Mouse (Mus musculus): ENCODE measurements around the gene Vps37c. TPM values are rescaled to one million over a fixed set of nuclear protein-coding genes. Genes with fewer than 3 reads are reported as not detected.

Gene Vps37c
- polyA plus RNA-seq, 1 experiment = 14.8 TPM

DNA sequence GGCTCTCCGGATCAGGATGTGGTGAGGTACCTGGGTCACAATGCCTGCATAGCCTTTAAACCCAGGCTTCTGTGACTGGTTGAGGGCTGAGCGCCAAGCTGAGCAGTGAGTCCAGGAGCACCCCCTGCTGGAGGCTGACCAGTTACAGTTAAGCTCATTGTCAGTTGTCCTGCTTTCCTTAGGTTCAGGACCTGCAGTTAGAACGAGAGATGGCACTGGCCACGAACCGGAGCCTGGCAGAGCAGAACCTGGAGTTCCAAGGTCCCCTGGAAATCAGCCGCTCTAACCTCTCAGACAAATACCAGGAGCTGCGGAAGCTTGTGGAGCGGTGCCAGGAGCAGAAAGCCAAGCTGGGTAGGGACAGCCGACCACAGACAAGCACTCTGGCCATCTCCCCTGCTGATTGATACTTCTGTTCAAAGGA lies 21.6 kb downstream of the Vps37c start:
- TF ChIP-seq POLR2A (IDR thresholded peaks at IDR 0.05; ENCODE audit: low read depth, low read length) (no peak), CTCF (IDR thresholded peaks at IDR 0.05; ENCODE audit: borderline replicate concordance, insufficient read depth, low read length) (peak; percentile 79)
- H3K4me1 ChIP-seq (ENCODE audit: control insufficient read depth, insufficient read depth, low read length) = no peaks in the 10 kb centered on the region
- H3K4me3 ChIP-seq (ENCODE audit: insufficient read depth, low read length) = no peak overlapping the region
- no peak overlapping the region for H3K27ac ChIP-seq (ENCODE audit: insufficient read depth, low read length)

DNA sequence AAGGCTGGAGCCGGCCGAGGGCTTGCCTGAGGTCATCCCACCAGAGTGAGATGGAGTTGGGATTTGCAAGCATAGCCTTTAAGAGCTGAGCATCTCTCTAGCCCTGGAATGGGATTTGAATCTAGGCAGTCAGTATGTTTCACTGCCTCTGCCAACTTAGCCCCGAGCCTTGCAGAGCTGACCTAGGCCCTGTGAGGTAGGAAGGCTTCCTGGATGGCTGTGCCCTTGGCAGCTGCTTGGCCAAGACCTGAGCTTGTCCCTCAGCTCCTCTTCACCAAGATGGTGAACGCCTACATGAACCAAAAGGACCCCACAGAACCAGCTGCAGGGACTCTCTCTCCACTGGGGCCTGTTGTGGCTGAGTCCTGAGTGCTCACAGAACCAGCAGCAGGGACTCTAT lies 22.2 kb downstream of the Vps37c start:
- Histone ChIP-seq H3K4me3 (ENCODE audit: insufficient read depth, low read length) (no peak overlapping the region), H3K27ac (ENCODE audit: insufficient read depth, low read length) (no peak overlapping the region), H3K4me1 (ENCODE audit: control insufficient read depth, insufficient read depth, low read length) (no peaks in the 10 kb centered on the region)
- TF ChIP-seq CTCF (IDR thresholded peaks at IDR 0.05; ENCODE audit: borderline replicate concordance, insufficient read depth, low read length) (no peak), POLR2A (IDR thresholded peaks at IDR 0.05; ENCODE audit: low read depth, low read length) (no peak)

DNA sequence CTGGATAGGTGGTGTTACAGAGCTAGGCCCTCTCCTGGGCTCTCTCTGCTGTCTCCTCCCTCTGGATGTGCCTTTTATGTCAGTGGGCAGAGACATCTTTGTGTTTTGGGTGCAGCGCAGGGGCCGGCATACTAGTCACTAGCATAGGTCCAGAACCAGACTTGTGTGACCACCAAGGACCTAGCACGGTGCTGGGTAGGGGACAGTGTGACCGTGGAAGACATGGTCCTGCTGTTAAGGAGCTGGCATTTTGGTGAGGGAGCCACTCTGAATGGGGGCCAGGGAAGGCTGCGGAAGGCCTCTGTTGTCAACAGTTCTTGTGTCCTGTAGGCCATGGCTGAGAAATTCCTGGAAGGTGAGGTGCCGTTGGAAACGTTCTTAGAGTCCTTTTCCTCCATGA lies 23.7 kb downstream of the Vps37c start:
- H3K27ac ChIP-seq (ENCODE audit: insufficient read depth, low read length) = no peak overlapping the region
- TF ChIP-seq POLR2A (IDR thresholded peaks at IDR 0.05; ENCODE audit: low read depth, low read length) (no peak), CTCF (IDR thresholded peaks at IDR 0.05; ENCODE audit: borderline replicate concordance, insufficient read depth, low read length) (no peak)
- no peaks in the 10 kb centered on the region for H3K4me1 ChIP-seq (ENCODE audit: control insufficient read depth, insufficient read depth, low read length)
- H3K4me3 ChIP-seq (ENCODE audit: insufficient read depth, low read length) = no peak overlapping the region

DNA sequence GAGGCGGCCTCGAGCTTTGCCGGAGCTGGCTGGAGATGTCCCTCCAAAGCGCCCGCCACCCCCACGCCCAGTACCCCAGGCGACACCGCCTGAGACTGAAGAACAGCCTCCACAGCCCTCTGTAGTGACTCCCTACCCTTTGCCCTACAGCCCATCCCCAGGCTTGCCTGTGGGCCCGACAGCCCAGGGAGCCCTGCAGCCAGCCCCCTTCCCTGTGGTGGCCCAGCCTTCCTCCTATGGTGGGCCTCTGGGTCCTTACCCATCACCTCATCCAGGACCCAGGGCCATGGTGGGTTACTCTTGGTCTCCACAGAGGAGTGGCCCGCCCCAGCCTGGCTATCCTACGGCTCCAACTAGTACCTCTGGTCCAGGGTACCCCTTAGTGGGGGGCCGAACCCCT lies 24.1 kb downstream of the Vps37c start:
- Histone ChIP-seq H3K4me1 (ENCODE audit: control insufficient read depth, insufficient read depth, low read length) (no peaks in the 10 kb centered on the region), H3K4me3 (ENCODE audit: insufficient read depth, low read length) (no peak overlapping the region), H3K27ac (ENCODE audit: insufficient read depth, low read length) (no peak overlapping the region)
- TF ChIP-seq POLR2A (IDR thresholded peaks at IDR 0.05; ENCODE audit: low read depth, low read length) (no peak), CTCF (IDR thresholded peaks at IDR 0.05; ENCODE audit: borderline replicate concordance, insufficient read depth, low read length) (no peak)

DNA sequence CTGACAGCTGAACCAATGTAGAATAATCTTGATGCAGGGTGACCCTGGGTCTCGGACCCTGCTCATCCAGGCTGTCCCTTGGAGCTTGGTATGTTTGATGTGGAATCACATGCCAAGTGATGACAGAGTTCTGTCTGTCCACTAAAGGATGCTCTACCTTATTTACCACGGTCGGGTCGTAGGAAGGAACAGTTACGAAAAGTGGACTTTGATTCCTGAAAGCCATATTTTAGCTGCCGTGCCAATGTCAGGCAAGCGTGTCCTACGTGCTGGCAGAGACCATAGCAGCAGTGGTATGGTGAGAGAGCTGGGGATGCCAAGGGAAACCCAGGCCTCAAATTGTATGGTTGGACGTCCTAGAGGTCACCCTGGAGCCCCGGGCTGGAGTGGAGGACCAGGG lies 25.0 kb downstream of the Vps37c start:
- H3K4me3 ChIP-seq (ENCODE audit: insufficient read depth, low read length) = no peak overlapping the region
- H3K4me1 ChIP-seq (ENCODE audit: control insufficient read depth, insufficient read depth, low read length) = no peaks in the 10 kb centered on the region
- no peak overlapping the region for H3K27ac ChIP-seq (ENCODE audit: insufficient read depth, low read length)
- no peak for TF ChIP-seq CTCF (IDR thresholded peaks at IDR 0.05; ENCODE audit: borderline replicate concordance, insufficient read depth, low read length)
- no peak for TF ChIP-seq POLR2A (IDR thresholded peaks at IDR 0.05; ENCODE audit: low read depth, low read length)

DNA sequence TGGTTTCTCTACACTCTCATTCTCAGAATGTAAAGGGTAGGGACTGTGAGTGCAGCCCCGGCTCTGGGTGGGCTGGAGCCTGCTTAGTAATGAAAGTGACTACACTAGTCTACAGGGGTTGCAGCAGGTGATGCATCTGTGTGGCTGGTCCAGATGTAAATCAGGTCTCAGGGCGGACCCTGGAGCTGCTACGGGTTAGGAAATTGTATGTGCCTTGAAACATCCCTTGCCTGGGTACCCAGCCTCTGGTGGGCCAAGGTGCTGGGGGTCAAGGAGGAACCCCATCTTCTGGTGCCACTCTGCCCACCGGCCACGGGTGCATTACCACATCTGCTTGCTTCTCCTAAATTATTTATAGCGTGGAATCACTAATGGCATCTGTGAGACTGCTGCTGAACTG lies 25.6 kb downstream of the Vps37c start:
- TF ChIP-seq CTCF (IDR thresholded peaks at IDR 0.05; ENCODE audit: borderline replicate concordance, insufficient read depth, low read length) (no peak), POLR2A (IDR thresholded peaks at IDR 0.05; ENCODE audit: low read depth, low read length) (no peak)
- Histone ChIP-seq H3K4me1 (ENCODE audit: control insufficient read depth, insufficient read depth, low read length) (no peaks in the 10 kb centered on the region), H3K27ac (ENCODE audit: insufficient read depth, low read length) (no peak overlapping the region), H3K4me3 (ENCODE audit: insufficient read depth, low read length) (no peak overlapping the region)

DNA sequence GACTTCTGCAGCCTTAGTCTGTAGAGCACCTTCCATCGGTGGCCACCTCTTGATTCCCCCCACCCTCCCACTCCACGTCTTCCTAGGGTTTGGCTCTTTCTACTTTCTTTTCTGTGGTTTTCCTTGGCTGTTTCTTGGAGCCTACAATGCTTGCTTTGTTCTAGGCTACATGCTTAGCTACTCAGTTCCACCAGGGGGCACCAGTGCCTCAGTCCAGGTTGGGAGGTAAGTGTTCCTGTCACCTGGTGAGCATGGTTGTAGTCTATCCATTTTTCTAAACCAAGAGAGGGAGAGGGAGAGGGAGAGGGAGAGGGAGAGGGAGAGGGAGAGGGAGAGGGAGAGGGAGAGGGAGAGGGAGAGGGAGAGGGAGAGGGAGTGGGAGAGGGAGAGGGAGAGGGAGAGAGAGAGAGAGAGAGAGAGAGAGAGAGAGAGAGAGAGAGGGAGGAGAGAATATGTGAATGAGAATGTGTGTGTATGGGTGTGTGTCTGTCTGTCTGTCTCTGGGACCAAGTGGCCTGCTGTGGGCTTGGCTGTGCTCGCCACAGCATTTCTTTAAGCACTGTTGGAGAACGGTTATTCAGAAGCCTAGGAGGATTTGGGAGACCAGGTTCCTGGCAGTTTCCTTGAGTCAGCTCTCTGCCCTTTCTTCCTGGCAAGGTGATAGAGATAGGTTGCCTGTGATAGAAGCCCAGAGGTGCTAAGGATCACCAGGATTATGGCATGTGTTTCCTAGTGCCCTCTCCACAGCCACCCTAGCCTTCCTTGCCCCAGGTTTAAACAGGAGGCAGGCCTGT lies 26.3 kb downstream of the Vps37c start:
- H3K27ac ChIP-seq (ENCODE audit: insufficient read depth, low read length) = no peak overlapping the region
- no peak overlapping the region for H3K4me3 ChIP-seq (ENCODE audit: insufficient read depth, low read length)
- H3K4me1 ChIP-seq (ENCODE audit: control insufficient read depth, insufficient read depth, low read length) = no peaks in the 10 kb centered on the region
- no peak for TF ChIP-seq POLR2A (IDR thresholded peaks at IDR 0.05; ENCODE audit: low read depth, low read length)
- TF ChIP-seq CTCF (IDR thresholded peaks at IDR 0.05; ENCODE audit: borderline replicate concordance, insufficient read depth, low read length) = peak; percentile 91

DNA sequence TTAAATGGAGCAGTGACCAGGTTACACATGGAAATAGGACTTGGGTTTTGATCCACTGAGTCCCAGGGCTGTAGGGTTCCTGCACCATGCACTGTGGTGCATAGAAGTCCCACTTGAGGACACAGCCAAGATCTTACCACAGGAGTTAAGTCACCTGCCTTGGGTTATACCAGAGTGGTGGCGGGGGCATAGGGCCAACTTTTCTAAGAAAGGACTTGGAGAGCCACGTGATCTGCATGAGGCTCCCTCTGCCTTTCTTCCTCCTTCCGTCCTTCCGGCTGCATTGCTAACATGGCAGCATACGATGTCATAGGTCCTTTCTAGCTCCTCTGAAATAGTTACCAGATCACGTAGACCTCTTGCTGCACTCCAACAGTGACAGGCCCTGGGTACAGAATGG lies 26.9 kb downstream of the Vps37c start:
- Histone ChIP-seq H3K27ac (ENCODE audit: insufficient read depth, low read length) (no peak overlapping the region), H3K4me1 (ENCODE audit: control insufficient read depth, insufficient read depth, low read length) (no peaks in the 10 kb centered on the region), H3K4me3 (ENCODE audit: insufficient read depth, low read length) (no peak overlapping the region)
- TF ChIP-seq POLR2A (IDR thresholded peaks at IDR 0.05; ENCODE audit: low read depth, low read length) = no peak
- no peak for TF ChIP-seq CTCF (IDR thresholded peaks at IDR 0.05; ENCODE audit: borderline replicate concordance, insufficient read depth, low read length)

DNA sequence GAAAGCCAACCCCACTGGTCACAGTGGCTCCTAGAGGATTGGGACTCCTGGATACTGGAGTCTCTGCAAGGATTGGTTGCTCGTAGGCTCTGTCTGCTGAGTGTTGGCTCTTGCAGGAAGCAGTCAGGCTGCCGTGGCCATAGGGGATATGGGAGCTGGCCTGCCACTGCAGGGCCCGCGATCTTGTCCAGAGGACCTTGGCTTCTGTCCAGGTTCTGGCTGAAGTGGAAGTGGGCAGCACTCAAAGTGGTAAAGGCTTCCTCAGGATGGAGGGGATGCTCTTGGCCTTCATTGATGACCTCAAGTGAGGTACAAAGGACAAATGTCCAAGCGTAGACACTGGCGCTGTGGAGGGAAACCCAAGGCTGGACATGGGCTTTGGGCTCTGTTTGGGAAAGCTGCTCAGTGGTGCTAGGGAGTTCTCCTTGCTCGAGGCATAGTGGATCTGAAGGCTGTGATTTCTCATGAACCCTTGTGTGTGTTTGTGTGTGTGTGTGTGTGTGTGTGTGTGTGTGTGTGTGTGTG lies 29.8 kb downstream of the Vps37c start:
- H3K27ac ChIP-seq (ENCODE audit: insufficient read depth, low read length) = no peak overlapping the region

DNA sequence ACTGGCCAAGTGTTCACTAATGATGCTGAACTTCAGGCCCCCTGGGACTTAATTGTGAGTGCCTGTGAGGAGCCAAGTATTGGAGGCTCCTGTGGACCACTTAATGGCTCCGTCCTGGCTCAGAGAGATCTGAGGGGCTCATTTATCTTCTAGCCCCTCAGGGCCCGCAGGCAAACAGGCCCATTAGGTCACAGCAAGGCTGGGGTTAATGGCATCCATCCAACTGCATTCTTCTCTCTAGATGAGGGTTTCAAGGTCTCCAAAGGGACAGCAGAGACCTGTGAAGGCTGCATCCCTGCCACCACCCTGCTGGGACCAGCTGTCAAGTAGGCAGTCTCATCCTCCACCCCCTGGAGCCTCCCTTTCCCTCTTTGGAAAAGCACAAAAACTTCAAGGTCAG lies 31.2 kb downstream of the Vps37c start:
- no peak for TF ChIP-seq CTCF (IDR thresholded peaks at IDR 0.05; ENCODE audit: borderline replicate concordance, insufficient read depth, low read length)
- TF ChIP-seq POLR2A (IDR thresholded peaks at IDR 0.05; ENCODE audit: low read depth, low read length) = no peak
- H3K27ac ChIP-seq (ENCODE audit: insufficient read depth, low read length) = no peak overlapping the region
- no peaks in the 10 kb centered on the region for H3K4me1 ChIP-seq (ENCODE audit: control insufficient read depth, insufficient read depth, low read length)
- H3K4me3 ChIP-seq (ENCODE audit: insufficient read depth, low read length) = no peak overlapping the region

More for the DNA sequence above, 29.8 kb downstream of the Vps37c start:
- TF ChIP-seq CTCF (IDR thresholded peaks at IDR 0.05; ENCODE audit: borderline replicate concordance, insufficient read depth, low read length) (no peak), POLR2A (IDR thresholded peaks at IDR 0.05; ENCODE audit: low read depth, low read length) (no peak)
- Histone ChIP-seq H3K4me1 (ENCODE audit: control insufficient read depth, insufficient read depth, low read length) (no peaks in the 10 kb centered on the region), H3K4me3 (ENCODE audit: insufficient read depth, low read length) (no peak overlapping the region)

Data from embryonic fibroblast, embryonic 13.5 days (primary cell).